17 mouse cellular contexts compared by ENCODE assay signal in genomic region chr15:67345179-67346148, GRCm38 (mm10).
A peak's percentile ranks its signal among the peaks of the same experiment; 100 is the strongest.
DNase-seq lines count a peak whose midpoint lies in the region; ATAC-seq and TF ChIP-seq lines count a peak whose summit lies in the region.
"Had no signal": no experiment of that assay in that cellular context is flagged by ENCODE, and none has a peak within 500 bp of the region (broad histone marks: within the 10 kb centered on the region; RNA-seq: fewer than 3 reads in every experiment).

No protein-coding gene starts in this region.

- H3K27ac ChIP-seq in liver, postnatal 0 days (ENCODE audit: low read depth): peak overlapping the region; percentile 51
- no peak overlapping the region for H3K27ac ChIP-seq in liver, embryonic 12.5 days
- peak overlapping the region; percentile 62 for H3K27ac ChIP-seq in brown adipose tissue, adult 24 weeks (replicated peaks; ENCODE audit: low read depth, low read length)
- H3K27ac ChIP-seq: forebrain, embryonic 13.5 days; heart, embryonic 10.5 days; hindbrain, embryonic 12.5 days; left cerebral cortex, adult 2 months; limb, embryonic 13.5 days had no signal

- H3K27me3 ChIP-seq in liver, postnatal 0 days (ENCODE audit: insufficient read depth, low read length): no peaks in the 10 kb centered on the region
- no peaks in the 10 kb centered on the region for H3K27me3 ChIP-seq in liver, embryonic 12.5 days (replicated peaks)
- H3K27me3 ChIP-seq: forebrain, embryonic 13.5 days; hindbrain, embryonic 12.5 days; limb, embryonic 13.5 days; megakaryocyte, embryonic 14.5 days had no signal

- WGBS in liver, postnatal 0 days (ENCODE audit: insufficient replicate concordance): 43% methylated on average over 7 of the region's 7 CpGs
- 37% methylated on average over 7 of the region's 7 CpGs for WGBS in liver, embryonic 12.5 days (ENCODE audit: insufficient replicate concordance)

- peak; percentile 14 for DNase-seq in liver, postnatal 0 days
- peak; percentile 26 to 44 for DNase-seq in monocyte, adult 2 months (ENCODE audit: low read depth in 1 of 2, low spot score in 2 of 2)
- DNase-seq in adipocyte (ENCODE audit: low spot score): no peak
- DNase-seq in frontal cortex, adult 2 months (ENCODE audit: extremely low spot score in 1 of 2, low spot score in 1 of 2): no peak
- DNase-seq: adrenal gland, postnatal 14 days; cerebellum, postnatal 36 days; kidney, adult 18-20 months; thymus, adult 2 months had no signal

- peaks cover 8% of the 10 kb centered on the region for H3K4me1 ChIP-seq in liver, postnatal 0 days (ENCODE audit: insufficient read depth)
- no peaks in the 10 kb centered on the region for H3K4me1 ChIP-seq in liver, embryonic 12.5 days
- H3K4me1 ChIP-seq in brown adipose tissue, adult 24 weeks (ENCODE audit: control insufficient read depth, insufficient read depth, insufficient read length, low read length): no peaks in the 10 kb centered on the region
- H3K4me1 ChIP-seq: forebrain, embryonic 13.5 days; heart, embryonic 10.5 days; hindbrain, embryonic 12.5 days; limb, embryonic 13.5 days had no signal

- no peak overlapping the region for H3K9ac ChIP-seq in liver, postnatal 0 days (replicated peaks)
- no peak overlapping the region for H3K9ac ChIP-seq in liver, embryonic 12.5 days
- H3K9ac ChIP-seq: forebrain, embryonic 13.5 days; hindbrain, embryonic 12.5 days; limb, embryonic 13.5 days had no signal

- H3K36me3 ChIP-seq in liver, postnatal 0 days (replicated peaks; ENCODE audit: insufficient read depth, low read length): no peaks in the 10 kb centered on the region
- H3K36me3 ChIP-seq in liver, embryonic 12.5 days: no peaks in the 10 kb centered on the region
- H3K36me3 ChIP-seq: heart, embryonic 10.5 days; hindbrain, embryonic 12.5 days; limb, embryonic 13.5 days had no signal

- H3K9me3 ChIP-seq in liver, postnatal 0 days (ENCODE audit: low read length): no peaks in the 10 kb centered on the region
- H3K9me3 ChIP-seq in liver, embryonic 12.5 days (replicated peaks): no peaks in the 10 kb centered on the region
- H3K9me3 ChIP-seq: forebrain, embryonic 13.5 days; heart, embryonic 10.5 days; hindbrain, embryonic 12.5 days; limb, embryonic 13.5 days; megakaryocyte, embryonic 14.5 days had no signal

- no peak overlapping the region for H3K4me3 ChIP-seq in liver, postnatal 0 days (ENCODE audit: low read depth, low read length)
- H3K4me3 ChIP-seq in liver, embryonic 12.5 days: no peak overlapping the region
- H3K4me3 ChIP-seq in brown adipose tissue, adult 24 weeks (ENCODE audit: insufficient read depth, low read depth, low read length): no peak overlapping the region
- H3K4me3 ChIP-seq: forebrain, embryonic 13.5 days; heart, embryonic 10.5 days; hindbrain, embryonic 12.5 days; left cerebral cortex, adult 2 months; limb, embryonic 13.5 days; megakaryocyte, embryonic 14.5 days had no signal

- TF ChIP-seq CTCF in liver, postnatal 0 days (IDR thresholded peaks at IDR 0.05; ENCODE audit: low read depth): no peak

- ATAC-seq in liver, postnatal 0 days: peak; percentile 57
- ATAC-seq in liver, embryonic 12.5 days: no peak
- ATAC-seq in CD4-positive, CD25-positive, alpha-beta regulatory T cell, adult 4 months: peak; percentile 74
- ATAC-seq: forebrain, embryonic 13.5 days had no signal

- H3K4me2 ChIP-seq in liver, postnatal 0 days (ENCODE audit: low read depth, low read length): no peak overlapping the region
- H3K4me2 ChIP-seq in liver, embryonic 12.5 days: no peak overlapping the region
- H3K4me2 ChIP-seq: forebrain, embryonic 13.5 days; hindbrain, embryonic 12.5 days; limb, embryonic 13.5 days had no signal

- no peak for TF ChIP-seq EP300 in liver, postnatal 0 days (IDR thresholded peaks at IDR 0.05; ENCODE audit: low read depth)

Comparison
In these comparisons a context has a peak if more than half of its experiments do, and no peak if none do; other contexts are left out.
1. DNase-seq: peak in liver, postnatal 0 days (single experiment) and monocyte, adult 2 months (2 of 2); none in adipocyte (single experiment) and frontal cortex, adult 2 months (0 of 2).